Mouse (Mus musculus) embryonic facial prominence, embryonic 12.5 days (tissue): Measurements from ENCODE around the gene H2-T3. TPM values are rescaled to one million over a fixed set of nuclear protein-coding genes. Genes with fewer than 3 reads are reported as not detected.
"Not testable (repeated sequence)": the region's sequence is repeated elsewhere in the genome, so short reads cannot be mapped to it uniquely, and the experiment has no call there.

ENCODE experiments used
- ATAC-seq: fragments of 200-750 bp; cut with Nextera tagmentation; 2 replicates; pipeline ENCODE4 v1.8.0; 2017; ENCODE audit not compliant: insufficient number of reproducible peaks, insufficient read depth, low FRiP score, low TSS enrichment
- H3K27ac ChIP-seq: fragments of 300-500 bp; sonication (generic); 2 replicates; pipeline ENCODE4 v1.5.1; 2016; ENCODE audit warnings: mild to moderate bottlenecking
- H3K27me3 ChIP-seq: fragments of 300-500 bp; sonication (generic); 2 replicates; pipeline ENCODE4 v1.6.1; 2016; ENCODE audit warnings: mild to moderate bottlenecking, moderate library complexity
- H3K36me3 ChIP-seq: fragments of 300-500 bp; sonication (generic); 2 replicates; pipeline ENCODE4 v1.6.1; 2016; ENCODE audit warnings: mild to moderate bottlenecking
- H3K4me1 ChIP-seq: fragments of 300-500 bp; sonication (generic); 2 replicates; pipeline ENCODE4 v1.6.1; 2016
- H3K4me2 ChIP-seq: fragments of 300-500 bp; sonication (generic); replicated peaks from 2 replicates; pipeline ENCODE4 v1.6.1; 2016; ENCODE audit warnings: mild to moderate bottlenecking, moderate library complexity
- H3K4me3 ChIP-seq: fragments of 300-500 bp; sonication (generic); 2 replicates; pipeline ENCODE4 v1.5.1; 2016; ENCODE audit warnings: mild to moderate bottlenecking
- H3K9ac ChIP-seq: fragments of 300-500 bp; sonication (generic); 2 replicates; pipeline ENCODE4 v1.6.1; 2016; ENCODE audit warnings: mild to moderate bottlenecking, moderate library complexity
- H3K9me3 ChIP-seq: fragments of 300-500 bp; sonication (generic); 2 replicates; pipeline ENCODE4 v1.6.1; 2016; ENCODE audit warnings: mild to moderate bottlenecking, moderate library complexity
- WGBS: fragments of 180-500 bp; shearing (Covaris S2); methylation state at CpG from one replicate; pipeline ENCODE4 v1.1.7; 2016; 5-methylcytosine and 5-hydroxymethylcytosine counted together
- polyA plus RNA-seq: library from polyadenylated mRNA; unstranded; fragments of >200 nt; fragmentation: Nextera tagmentation; extraction: Ambion mirVana; gene quantifications from 2 replicates; pipeline ENCODE4 v1.2.1, GENCODE M21; 2016

Gene H2-T3
- polyA plus RNA-seq, 1 experiment from 2014 or later, result not detected

DNA sequence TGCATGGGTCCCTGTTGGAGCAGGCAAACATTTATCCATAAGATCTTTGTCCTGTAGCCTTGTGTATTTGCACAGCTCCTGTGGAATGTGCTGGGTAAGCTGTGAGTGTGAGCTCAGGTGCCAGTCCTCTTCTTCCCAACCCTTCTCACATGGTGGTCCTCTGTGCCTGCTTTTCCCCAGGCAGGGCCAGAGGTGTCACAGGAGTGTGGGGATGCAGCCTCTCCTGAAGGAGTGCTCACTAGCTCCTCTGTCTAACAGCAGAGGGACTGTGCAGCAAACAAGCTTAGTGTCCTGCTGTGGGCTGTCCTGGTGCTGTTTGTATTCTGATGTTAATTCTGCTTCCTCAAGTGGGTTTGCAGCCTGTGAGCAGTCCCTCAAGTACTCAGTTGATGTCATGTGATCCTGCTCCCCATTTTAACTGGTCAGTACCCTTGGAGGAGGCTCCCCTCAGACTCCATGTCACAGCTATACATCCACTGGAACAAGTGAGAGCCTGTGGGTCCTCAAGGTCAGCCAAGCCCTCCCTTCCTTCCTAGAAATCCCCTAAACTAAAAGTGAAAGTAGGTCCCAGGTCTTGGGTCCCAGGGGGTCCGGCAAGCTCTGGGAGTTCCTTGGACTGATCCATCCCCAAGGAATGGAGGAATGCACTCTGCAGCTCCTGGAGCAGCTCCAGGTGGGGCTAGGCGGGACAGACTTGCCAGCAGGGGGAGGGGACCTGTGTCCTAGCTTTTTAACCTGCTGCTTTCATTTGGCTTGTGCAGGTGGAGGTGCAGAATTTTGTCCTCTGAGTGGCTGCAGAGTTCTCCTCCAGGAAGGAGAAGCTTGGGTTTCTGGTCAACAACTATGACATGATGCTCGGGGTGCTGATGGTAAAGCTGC lies 35.6 kb downstream of the H2-T3 start:
- no peaks in the 10 kb centered on the region for H3K4me1 ChIP-seq
- peaks cover 62% of the 10 kb centered on the region for H3K27me3 ChIP-seq
- no peak overlapping the region for H3K9ac ChIP-seq
- no peaks in the 10 kb centered on the region for H3K9me3 ChIP-seq
- no peaks in the 10 kb centered on the region for H3K36me3 ChIP-seq
- no peak for ATAC-seq
- H3K4me2 ChIP-seq, result no peak overlapping the region
- 20% methylated on average over 3 of the region's 3 CpGs for WGBS
- no peak overlapping the region for H3K4me3 ChIP-seq
- H3K27ac ChIP-seq, result no peak overlapping the region

- H3K36me3 ChIP-seq, H3K4me2 ChIP-seq, H3K4me3 ChIP-seq, H3K4me1 ChIP-seq, ATAC-seq, H3K9ac ChIP-seq, H3K9me3 ChIP-seq, H3K27ac ChIP-seq: not testable (repeated sequence)
- 47% methylated on average over 4 of the region's 4 CpGs for WGBS
- peaks cover 58% of the 10 kb centered on the region for H3K27me3 ChIP-seq
These were observed 38.9 kb downstream of the H2-T3 start for GRCm38 (mm10) chr17:36151200-36151599.

DNA sequence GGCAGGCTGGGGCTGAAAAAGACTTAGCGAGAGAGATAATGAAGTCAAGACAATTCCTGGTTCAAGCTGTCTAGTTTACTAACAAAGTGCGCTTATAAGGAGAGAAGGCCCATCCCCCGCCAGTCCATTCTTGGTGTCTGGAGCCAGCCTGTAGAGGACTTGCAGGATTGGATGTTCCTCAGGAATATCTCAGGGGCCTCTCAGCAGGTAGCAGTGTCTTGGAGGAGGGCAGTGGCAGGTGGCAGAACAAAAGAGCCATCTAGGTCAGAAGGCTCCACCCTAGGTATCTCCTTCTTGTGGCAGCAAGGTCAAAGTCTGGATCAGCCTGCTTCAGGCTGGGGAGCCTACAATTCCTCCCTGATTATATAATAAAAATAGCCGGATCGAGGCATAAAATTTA lies 41.6 kb downstream of the H2-T3 start:
- H3K27me3 ChIP-seq, result peaks cover 53% of the 10 kb centered on the region
- ATAC-seq, H3K4me3 ChIP-seq, H3K4me1 ChIP-seq, H3K9me3 ChIP-seq, H3K4me2 ChIP-seq, H3K36me3 ChIP-seq, H3K27ac ChIP-seq, H3K9ac ChIP-seq: not testable (repeated sequence)
- WGBS, result 65% methylated on average over 5 of the region's 5 CpGs

- not testable (repeated sequence) for H3K9ac ChIP-seq, ATAC-seq, H3K36me3 ChIP-seq, H3K4me1 ChIP-seq, H3K4me2 ChIP-seq, H3K9me3 ChIP-seq, H3K27ac ChIP-seq, H3K4me3 ChIP-seq
- WGBS, result 75% methylated on average over 1 of the region's 1 CpGs
- peaks cover 57% of the 10 kb centered on the region for H3K27me3 ChIP-seq
These were observed 43.1 kb downstream of the H2-T3 start for GRCm38 (mm10) chr17:36146937-36147336.

GRCm38 (mm10) chr17:36145861-36146156 lies 44.3 kb downstream of the H2-T3 start:
- not testable (repeated sequence) for H3K9ac ChIP-seq, ATAC-seq
- WGBS, result 2% methylated on average over 13 of the region's 13 CpGs

DNA sequence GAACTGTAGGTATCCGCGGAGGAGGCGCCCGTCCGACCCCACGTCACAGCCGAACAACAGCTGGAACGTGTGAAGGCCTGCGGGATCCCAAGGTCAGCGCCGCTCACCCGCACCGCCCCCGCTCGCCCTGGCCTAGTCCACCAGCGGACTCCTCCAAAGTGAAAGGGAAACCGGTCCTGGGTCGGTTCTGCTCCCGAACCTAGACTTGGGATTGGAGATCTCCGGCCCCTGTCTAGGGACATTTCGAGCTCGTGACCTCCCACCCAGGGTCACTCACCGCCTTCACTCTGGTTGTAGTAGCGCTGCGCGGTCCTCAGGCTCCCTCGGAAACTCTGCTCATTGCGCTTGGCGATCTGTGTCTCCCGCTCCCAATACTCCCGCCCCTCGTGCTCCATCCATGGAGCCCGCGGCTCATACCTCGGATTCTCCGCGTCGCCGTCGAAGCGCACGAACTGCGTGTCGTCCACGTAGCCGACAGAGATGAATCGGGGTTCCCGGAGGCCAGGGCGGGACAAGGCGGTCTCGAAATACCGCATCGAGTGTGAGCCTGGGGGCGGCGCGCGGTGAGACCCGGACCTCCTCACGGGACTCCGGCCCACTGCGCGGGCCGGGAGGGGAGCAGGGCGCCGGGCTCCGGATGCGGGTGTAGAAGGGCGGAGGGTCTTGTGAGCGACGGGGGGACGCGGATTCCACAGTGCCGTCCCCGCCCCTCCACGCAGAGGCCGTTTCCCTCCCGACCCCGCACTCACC lies 44.8 kb downstream of the H2-T3 start:
- ATAC-seq, result no peak

More at GRCm38 (mm10) chr17:36145861-36146156, 44.3 kb downstream of the H2-T3 start:
- H3K36me3 ChIP-seq, H3K27ac ChIP-seq, H3K9me3 ChIP-seq, H3K4me1 ChIP-seq: not testable (repeated sequence)
- peak overlapping the region; percentile 31 for H3K4me3 ChIP-seq
- H3K27me3 ChIP-seq, result peaks cover 63% of the 10 kb centered on the region
- H3K4me2 ChIP-seq, result peak overlapping the region; percentile 46

DNA sequence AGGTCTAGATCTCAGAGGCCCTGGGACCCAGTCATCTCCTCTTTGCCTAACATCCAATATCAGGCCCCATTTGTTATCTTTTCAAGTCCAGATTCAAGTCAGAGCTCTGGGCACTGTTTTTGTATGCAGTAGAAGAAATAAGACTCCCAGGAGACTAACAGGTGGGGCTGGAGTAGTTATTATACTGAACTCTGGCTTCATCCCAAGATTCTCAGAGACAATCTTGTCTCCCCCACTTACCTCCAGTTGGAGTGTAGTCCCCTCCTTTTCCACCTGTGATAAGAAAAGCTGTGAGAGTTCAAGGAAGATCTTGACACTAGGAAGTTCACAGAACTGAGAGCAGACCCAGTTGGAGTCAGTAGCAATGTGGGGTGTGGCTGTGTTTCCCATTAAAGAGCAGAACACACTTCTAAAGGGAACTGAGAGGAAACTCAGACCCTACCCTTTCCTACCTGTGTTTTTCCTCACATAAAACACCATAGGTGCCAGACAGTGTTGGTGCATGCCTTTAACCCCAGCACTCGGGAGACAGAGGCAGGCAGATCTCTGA lies 53.7 kb downstream of the H2-T3 start:
- H3K27me3 ChIP-seq, result peaks cover 30% of the 10 kb centered on the region; the same call in 1 of the 2 replicates
- H3K4me3 ChIP-seq, ATAC-seq, H3K4me2 ChIP-seq, H3K4me1 ChIP-seq, H3K36me3 ChIP-seq, H3K27ac ChIP-seq, H3K9me3 ChIP-seq, H3K9ac ChIP-seq: not testable (repeated sequence)
- 72% methylated on average over 1 of the region's 1 CpGs for WGBS

More for the DNA sequence above, 44.8 kb downstream of the H2-T3 start:
- peaks cover 64% of the 10 kb centered on the region for H3K27me3 ChIP-seq
- WGBS, result 1% methylated on average over 75 of the region's 78 CpGs
- no peaks in the 10 kb centered on the region for H3K9me3 ChIP-seq
- H3K4me3 ChIP-seq, result peak overlapping the region; percentile 31
- no peaks in the 10 kb centered on the region for H3K36me3 ChIP-seq
- peaks cover 7% of the 10 kb centered on the region; the same call in 1 of the 2 replicates for H3K4me1 ChIP-seq
- no peak overlapping the region for H3K27ac ChIP-seq
- H3K9ac ChIP-seq, result no peak overlapping the region
- peak overlapping the region; percentile 46 for H3K4me2 ChIP-seq

Other genes starting within 250 kb of the H2-T3 start
- gene Abcf1, start 220.5 kb downstream of the H2-T3 start, polyA plus RNA-seq, result 91.2 and 113 TPM in 2 replicates
- 69.9 and 71.5 TPM in 2 replicates for gene Gnl1, start 210.4 kb downstream of the H2-T3 start, polyA plus RNA-seq
- gene Prr3, start 210.1 kb downstream of the H2-T3 start, polyA plus RNA-seq, result 42.9 and 51.4 TPM in 2 replicates
- gene H2-T24, start 169.7 kb downstream of the H2-T3 start, polyA plus RNA-seq, result 3.7 and 5.5 TPM in 2 replicates
- gene H2-T23, start 157.4 kb downstream of the H2-T3 start, polyA plus RNA-seq, result 10.2 and 12.1 TPM in 2 replicates
- gene H2-T22, start 147.5 kb downstream of the H2-T3 start, polyA plus RNA-seq, result 16.3 and 17.2 TPM in 2 replicates
- gene Gm6034, start 147.3 kb downstream of the H2-T3 start, polyA plus RNA-seq, result not detected in 2 replicates
- gene Gm11127, start 131.9 kb downstream of the H2-T3 start, polyA plus RNA-seq, result not detected in 2 replicates
- gene Gm19684, start 68.6 kb downstream of the H2-T3 start, polyA plus RNA-seq, result not detected in 2 replicates
- gene Gm7030, start 60.9 kb downstream of the H2-T3 start, polyA plus RNA-seq, result not detected in 2 replicates
- gene Gm8909, start 21.8 kb downstream of the H2-T3 start, polyA plus RNA-seq, result not detected in 2 replicates
- 98.2 and 106 TPM in 2 replicates for gene Rpp21, start 67.8 kb upstream of the H2-T3 start, polyA plus RNA-seq
- 25.2 and 27.2 TPM in 2 replicates for gene Trim39, start 82.0 kb upstream of the H2-T3 start, polyA plus RNA-seq
- 0.20 TPM in 1 of 2 replicates, not detected in the other for gene H2-M10.2, start 96.2 kb upstream of the H2-T3 start, polyA plus RNA-seq
- not detected in 2 replicates for gene H2-M10.1, start 135.9 kb upstream of the H2-T3 start, polyA plus RNA-seq
- gene H2-M10.3, start 178.1 kb upstream of the H2-T3 start, polyA plus RNA-seq, result not detected in 2 replicates